Mouse (Mus musculus) thymus, adult 2 months (tissue): Measurements from ENCODE around the gene Wscd2. TPM values are rescaled to one million over a fixed set of nuclear protein-coding genes. Genes with fewer than 3 reads are reported as not detected.

Experiments used
- DNase-seq: peaks from one replicate; pipeline ENCODE4 v3.0.0; 2021
- H3K27ac ChIP-seq: fragments of 200-500 bp; 2 replicates; pipeline ENCODE4 v1.5.1; 2012; ENCODE audit warnings: low read length, control low read depth; ENCODE audit not compliant: control insufficient read depth, insufficient read depth
- H3K27me3 ChIP-seq: fragments of 200-500 bp; 2 replicates; pipeline ENCODE4 v1.6.1; 2012; ENCODE audit warnings: mild to moderate bottlenecking, low read length, moderate library complexity, mixed read lengths; ENCODE audit not compliant: control insufficient read depth, insufficient read depth
- H3K36me3 ChIP-seq: fragments of 200-500 bp; 2 replicates; pipeline ENCODE4 v1.6.1; 2012; ENCODE audit warnings: mild to moderate bottlenecking, low read length, moderate library complexity; ENCODE audit not compliant: control insufficient read depth, insufficient read depth
- H3K4me1 ChIP-seq: fragments of 200-500 bp; replicated peaks from 2 replicates; pipeline ENCODE4 v1.6.1; 2012; ENCODE audit warnings: low read length; ENCODE audit not compliant: control insufficient read depth, insufficient read depth
- H3K4me3 ChIP-seq: fragments of 200-500 bp; 2 replicates; pipeline ENCODE4 v1.5.1; 2012; ENCODE audit warnings: mild to moderate bottlenecking, low read length, control low read depth, moderate library complexity; ENCODE audit not compliant: control insufficient read depth, insufficient read depth
- CTCF ChIP-seq: fragments of 200-500 bp; IDR thresholded peaks from 2 replicates; pipeline ENCODE4 v1.5.1; 2012; ENCODE audit warnings: mild to moderate bottlenecking, control low read depth, low read length, moderate library complexity, borderline replicate concordance; ENCODE audit not compliant: control insufficient read depth, poor library complexity, insufficient read depth; ENCODE audit errors: extremely low read depth
- POLR2A ChIP-seq: fragments of 200-500 bp; IDR thresholded peaks from 2 replicates; pipeline ENCODE4 v1.6.1; 2012; ENCODE audit warnings: mild to moderate bottlenecking, low read length, control low read depth, moderate library complexity; ENCODE audit not compliant: control insufficient read depth, poor library complexity, insufficient read depth; ENCODE audit errors: extremely low read depth
- WGBS: fragments of 180-500 bp; shearing (Covaris S2); methylation state at CpG from one replicate; pipeline ENCODE4 v1.1.7; 2018; 5-methylcytosine and 5-hydroxymethylcytosine counted together
- polyA plus RNA-seq: library from polyadenylated mRNA; depleted of rRNA; stranded (reverse); fragments of >200 nt; gene quantifications from 2 replicates; pipeline ENCODE4 v1.2.3, GENCODE M21; 2012

Gene Wscd2
- polyA plus RNA-seq, 1 experiment: 1.2 TPM

DNA sequence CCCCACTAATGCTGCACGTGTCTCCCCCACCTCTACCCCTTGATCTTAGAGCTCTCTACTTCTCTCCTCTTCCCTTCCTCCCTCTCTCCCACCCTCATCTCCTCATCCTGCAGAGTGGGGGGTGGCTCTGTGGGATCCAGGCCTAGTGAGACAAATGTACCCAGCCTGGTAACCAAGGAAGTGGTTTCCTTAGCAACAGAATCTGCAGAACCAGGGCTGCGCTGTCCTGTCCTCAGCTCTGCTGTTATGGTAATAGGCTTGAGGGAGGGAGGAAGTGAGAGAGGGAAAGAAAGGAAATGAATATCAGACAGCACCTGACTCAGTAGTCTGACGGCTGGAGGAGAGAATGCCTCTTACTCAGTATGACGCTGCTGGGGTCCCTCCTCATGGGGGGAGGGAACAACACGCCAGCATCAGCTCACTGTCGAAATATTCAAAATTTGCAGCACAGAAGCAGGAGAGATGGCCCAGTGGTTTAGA is 101.7 kb downstream of the Wscd2 start:
- TF ChIP-seq POLR2A: no peak
- H3K36me3 ChIP-seq: no peaks in the 10 kb centered on the region
- H3K27ac ChIP-seq: no peak overlapping the region
- no peaks in the 10 kb centered on the region for H3K4me1 ChIP-seq
- 5% methylated on average over 6 of the region's 6 CpGs for WGBS
- no peak for DNase-seq
- no peak overlapping the region for H3K4me3 ChIP-seq
- H3K27me3 ChIP-seq: no peaks in the 10 kb centered on the region

GRCm38 (mm10) chr5:113593911-113594705 is 104.0 kb downstream of the Wscd2 start:
- 81% methylated on average over 6 of the region's 6 CpGs for WGBS
- no peak for TF ChIP-seq CTCF
- TF ChIP-seq POLR2A: no peak
- Histone ChIP-seq H3K27ac (no peak overlapping the region), H3K36me3 (no peaks in the 10 kb centered on the region), H3K27me3 (no peaks in the 10 kb centered on the region), H3K4me1 (no peaks in the 10 kb centered on the region), H3K4me3 (no peak overlapping the region)
- no peak for DNase-seq

- no peak for TF ChIP-seq POLR2A
- TF ChIP-seq CTCF: no peak
- Histone ChIP-seq H3K27ac (no peak overlapping the region), H3K36me3 (no peaks in the 10 kb centered on the region), H3K4me1 (no peaks in the 10 kb centered on the region), H3K4me3 (no peak overlapping the region), H3K27me3 (no peaks in the 10 kb centered on the region)
- WGBS: 92% methylated on average over 9 of the region's 9 CpGs
- DNase-seq: no peak
These were observed 106.1 kb downstream of the Wscd2 start for GRCm38 (mm10) chr5:113596252-113596651.

DNA sequence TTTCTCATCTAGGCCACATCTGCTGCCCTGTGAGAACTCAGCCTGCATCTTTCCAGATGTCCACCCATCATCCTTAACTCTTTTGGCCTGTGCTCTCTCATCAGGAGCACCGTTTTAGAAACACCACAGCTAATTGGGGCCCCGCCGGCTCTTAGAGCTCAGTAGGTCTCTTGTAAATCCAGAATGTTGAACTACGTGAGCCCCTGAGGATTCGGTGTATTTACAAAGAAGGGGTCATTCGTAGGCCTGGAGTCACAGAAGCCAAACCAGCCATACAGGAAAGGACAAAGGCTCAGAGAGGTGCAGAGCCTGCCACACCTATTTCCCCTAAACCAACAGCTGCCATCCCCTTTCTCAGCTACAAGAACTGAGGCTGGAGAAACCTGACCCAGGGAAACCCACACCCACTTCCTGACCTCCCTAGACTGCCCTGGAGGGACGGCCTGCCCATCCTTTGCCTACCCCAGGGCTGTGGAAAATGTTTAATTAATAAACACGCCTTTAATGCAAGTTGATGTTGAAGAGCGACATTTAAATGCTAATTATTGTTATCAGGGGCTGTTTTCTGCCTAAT is 106.7 kb downstream of the Wscd2 start:
- no peak for DNase-seq
- TF ChIP-seq CTCF (no peak), POLR2A (no peak)
- H3K4me3 ChIP-seq: no peak overlapping the region
- H3K36me3 ChIP-seq: no peaks in the 10 kb centered on the region
- no peaks in the 10 kb centered on the region for H3K27me3 ChIP-seq
- H3K4me1 ChIP-seq: no peaks in the 10 kb centered on the region
- H3K27ac ChIP-seq: no peak overlapping the region
- 81% methylated on average over 9 of the region's 9 CpGs for WGBS

GRCm38 (mm10) chr5:113600181-113600580 is 110.0 kb downstream of the Wscd2 start:
- H3K36me3 ChIP-seq: no peaks in the 10 kb centered on the region
- H3K27ac ChIP-seq: no peak overlapping the region
- no peak for TF ChIP-seq POLR2A
- TF ChIP-seq CTCF: no peak
- WGBS: 94% methylated on average over 3 of the region's 3 CpGs
- H3K4me1 ChIP-seq: no peaks in the 10 kb centered on the region
- no peak overlapping the region for H3K4me3 ChIP-seq
- H3K27me3 ChIP-seq: no peaks in the 10 kb centered on the region
- no peak for DNase-seq

DNA sequence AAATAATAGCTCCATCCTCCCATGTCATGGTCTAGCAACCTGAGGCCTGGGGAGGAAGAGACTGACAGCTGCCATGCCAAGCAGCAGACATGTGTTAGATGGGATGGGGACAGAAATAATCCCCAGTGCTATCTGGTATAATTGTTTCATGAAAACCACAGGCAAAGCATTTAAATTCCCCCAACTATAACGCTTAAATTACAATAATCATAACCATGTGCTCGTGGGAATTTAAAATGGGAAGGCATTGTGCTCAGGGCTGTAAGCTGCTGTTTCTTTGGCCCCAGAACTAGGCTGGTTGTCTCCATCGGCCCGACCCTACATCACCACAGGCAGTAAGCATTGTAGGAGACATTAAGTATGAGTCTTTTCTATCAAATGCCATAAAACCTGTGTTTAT is 110.7 kb downstream of the Wscd2 start:
- no peak for DNase-seq
- Histone ChIP-seq H3K4me3 (no peak overlapping the region), H3K27me3 (no peaks in the 10 kb centered on the region), H3K36me3 (no peaks in the 10 kb centered on the region), H3K27ac (no peak overlapping the region), H3K4me1 (no peaks in the 10 kb centered on the region)
- WGBS: 94% methylated on average over 4 of the region's 4 CpGs
- no peak for TF ChIP-seq CTCF
- TF ChIP-seq POLR2A: no peak
